ENCODE assay signal across 9 mouse cellular contexts in genomic region chr3:101885591-101885990, GRCm38 (mm10). TPM values are rescaled to one million over a fixed set of nuclear protein-coding genes. Genes with fewer than 3 reads are reported as not detected.
DNase-seq lines count a peak whose midpoint lies in the region; ATAC-seq lines count a peak whose summit lies in the region.
"Had no signal": no experiment of that assay in that cellular context is flagged by ENCODE, and none has a peak within 500 bp of the region (broad histone marks: within the 10 kb centered on the region; RNA-seq: fewer than 3 reads in every experiment).

No protein-coding gene starts in this region.

- no peak overlapping the region for H3K9ac ChIP-seq in heart, embryonic 11.5 days (ENCODE audit: low read depth, low read length)

- 54% methylated on average over 3 of the region's 3 CpGs for WGBS in heart, embryonic 11.5 days (ENCODE audit: insufficient replicate concordance)
- WGBS in heart, embryonic 10.5 days = 38% methylated on average over 3 of the region's 3 CpGs

- H3K4me2 ChIP-seq in heart, embryonic 11.5 days = no peak overlapping the region

- H3K4me3 ChIP-seq in heart, embryonic 11.5 days (ENCODE audit: low read depth, low read length) = no peak overlapping the region
- no peak overlapping the region for H3K4me3 ChIP-seq in heart, embryonic 10.5 days

- H3K9me3 ChIP-seq in heart, embryonic 11.5 days (replicated peaks; ENCODE audit: control insufficient read depth, low read length) = no peaks in the 10 kb centered on the region
- H3K9me3 ChIP-seq in heart, embryonic 10.5 days = no peaks in the 10 kb centered on the region

- no peaks in the 10 kb centered on the region for H3K27me3 ChIP-seq in heart, embryonic 11.5 days (ENCODE audit: control insufficient read depth, insufficient read depth, low read length)
- H3K27me3 ChIP-seq in heart, embryonic 10.5 days (ENCODE audit: insufficient read depth, poor library complexity, severe bottlenecking) = no peaks in the 10 kb centered on the region

- peak; percentile 92 for DNase-seq in heart, adult 11 months
- DNase-seq in Muller cell, postnatal 12 days (ENCODE audit: inconsistent ontology term) = peak; percentile 31
- peak; percentile 52 for DNase-seq in heart, embryonic 10.5 days (ENCODE audit: low spot score)
- peak; percentile 71 to 77 for DNase-seq in lung, adult 18-20 months
- no peak for DNase-seq in adrenal gland, postnatal 25 days
- DNase-seq in adrenal gland, postnatal 14 days = no peak
- DNase-seq in spleen, postnatal 36 days (ENCODE audit: low spot score in 2 of 2) = no peak
- DNase-seq: cerebellum, adult 18-20 months had no signal

- H3K4me1 ChIP-seq in heart, embryonic 11.5 days (ENCODE audit: control insufficient read depth, insufficient read depth, low read length) = no peaks in the 10 kb centered on the region
- H3K4me1 ChIP-seq in heart, embryonic 10.5 days = no peaks in the 10 kb centered on the region

- no peak overlapping the region for H3K27ac ChIP-seq in heart, embryonic 11.5 days (ENCODE audit: low read depth, low read length)
- no peak overlapping the region for H3K27ac ChIP-seq in heart, embryonic 10.5 days

- no peaks in the 10 kb centered on the region for H3K36me3 ChIP-seq in heart, embryonic 11.5 days (ENCODE audit: control insufficient read depth, insufficient read depth, low read length)
- 0 out of 2 replicates have a peak, but pooled peaks cover 4% of the 10 kb centered on the region for H3K36me3 ChIP-seq in heart, embryonic 10.5 days

- no peak for ATAC-seq in heart, embryonic 11.5 days (replicated peaks; ENCODE audit: insufficient number of reproducible peaks, low FRiP score, low TSS enrichment)

RNA-seq across cellular contexts. Expression of gene Mab21l3, which starts 36.8 kb away (rescaled TPM):
- polyA plus RNA-seq in heart, embryonic 11.5 days (2014; fragmentation: Nextera tagmentation; extraction: Ambion mirVana) = 0.11 and 0.25 TPM in 2 replicates
- polyA plus RNA-seq in heart, embryonic 10.5 days (2016; fragmentation: Nextera tagmentation; extraction: Ambion mirVana) = 0.40 and 0.57 TPM in 2 replicates
- total RNA-seq in adrenal gland, postnatal 25 days (2021) = 0.21 and 0.43 TPM in 2 replicates
- 0.11 and 0.41 TPM in 2 replicates for total RNA-seq in adrenal gland, postnatal 14 days (2021)

RNA-seq across cellular contexts. Expression of gene Slc22a15, which starts 38.7 kb away (rescaled TPM):
- polyA plus RNA-seq in heart, embryonic 11.5 days (2014; fragmentation: Nextera tagmentation; extraction: Ambion mirVana) = 6.1 and 7.3 TPM in 2 replicates
- 4.1 and 6.3 TPM in 2 replicates for polyA plus RNA-seq in heart, embryonic 10.5 days (2016; fragmentation: Nextera tagmentation; extraction: Ambion mirVana)
- total RNA-seq in adrenal gland, postnatal 25 days (2021) = 14.3 and 17.7 TPM in 2 replicates
- 5.9 and 7.7 TPM in 2 replicates for total RNA-seq in adrenal gland, postnatal 14 days (2021)

Comparison
In these comparisons a context has a peak if more than half of its experiments do, and no peak if none do; other contexts are left out.
1. DNase-seq: peak in heart, adult 11 months (single experiment), Muller cell, postnatal 12 days (single experiment), heart, embryonic 10.5 days (single experiment) and lung, adult 18-20 months (2 of 2); none in adrenal gland, postnatal 25 days (single experiment), adrenal gland, postnatal 14 days (single experiment) and spleen, postnatal 36 days (0 of 2).